In the genomic region with DNA sequence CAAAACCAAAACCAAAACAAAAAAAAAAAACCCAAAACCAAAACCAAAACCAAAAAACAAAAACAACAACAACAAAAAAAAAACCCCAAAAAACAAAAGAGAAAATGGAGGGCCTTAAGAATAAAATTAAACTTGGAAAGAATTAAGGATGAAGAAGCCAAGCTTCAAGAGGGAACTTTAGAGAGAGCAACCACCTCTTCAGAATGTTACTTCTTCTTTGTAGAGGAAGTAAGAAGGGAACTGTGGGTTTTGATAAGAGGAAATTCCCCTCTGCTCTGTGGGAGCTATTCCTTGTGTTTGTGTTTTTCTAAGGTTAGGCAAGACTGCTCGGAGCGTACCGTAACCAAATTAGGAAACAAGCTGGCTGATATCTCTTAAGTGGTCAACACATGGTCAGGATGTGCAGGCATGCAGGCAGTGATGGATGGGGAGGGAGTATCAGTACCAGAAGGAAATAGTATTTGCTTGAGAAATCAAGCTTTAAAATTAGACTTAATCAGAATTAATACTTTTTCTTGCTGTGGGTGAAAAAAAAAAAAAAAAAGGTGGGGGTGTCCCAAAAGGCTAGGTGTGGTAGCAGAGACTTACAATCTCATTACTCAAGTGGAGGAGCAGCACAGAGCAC, we compare ENCODE assay signal across 8 mouse cellular contexts. TPM values are rescaled to one million over a fixed set of nuclear protein-coding genes. Genes with fewer than 3 reads are reported as not detected.
DNase-seq lines count a peak whose midpoint lies in the region; ATAC-seq and TF ChIP-seq lines count a peak whose summit lies in the region.

No protein-coding gene starts in this region.

- no peak overlapping the region for H3K4me3 ChIP-seq in C2C12 (ENCODE audit: insufficient read depth, poor library complexity, severe bottlenecking)
- H3K4me3 ChIP-seq in lung, embryonic 15.5 days = no peak overlapping the region
- no peak overlapping the region for H3K4me3 ChIP-seq in midbrain, embryonic 16.5 days (ENCODE audit: low read depth, low read length)

- H3ac ChIP-seq in C2C12 (ENCODE audit: control insufficient read depth, insufficient read length, low read depth) = no peak overlapping the region

- H3K36me3 ChIP-seq in C2C12 (ENCODE audit: control insufficient read depth, insufficient read depth) = peaks cover 16% of the 10 kb centered on the region
- H3K36me3 ChIP-seq in lung, embryonic 15.5 days = peaks cover 14% of the 10 kb centered on the region
- H3K36me3 ChIP-seq in midbrain, embryonic 16.5 days (ENCODE audit: control insufficient read depth, insufficient read depth, low read length) = no peaks in the 10 kb centered on the region

- no peak for TF ChIP-seq CTCF in C2C12 (IDR thresholded peaks at IDR 0.05; ENCODE audit: control insufficient read depth, insufficient read depth, insufficient read length)

- H3K9me3 ChIP-seq in lung, embryonic 15.5 days = no peaks in the 10 kb centered on the region
- no peaks in the 10 kb centered on the region for H3K9me3 ChIP-seq in midbrain, embryonic 16.5 days (replicated peaks; ENCODE audit: control insufficient read depth, low read length, poor library complexity, severe bottlenecking)

- WGBS in lung, embryonic 15.5 days = 31% methylated on average over 3 of the region's 3 CpGs
- WGBS in midbrain, embryonic 16.5 days = 89% methylated on average over 3 of the region's 3 CpGs

- 0 out of 2 replicates have a peak, but pooled peaks have one; percentile 15 for ATAC-seq in lung, embryonic 15.5 days (ENCODE audit: borderline replicate concordance, extremely low read depth, low FRiP score, low TSS enrichment)
- ATAC-seq in midbrain, embryonic 16.5 days = no peak

- no peaks in the 10 kb centered on the region for H3K79me3 ChIP-seq in C2C12 (ENCODE audit: low read depth)

- H3K27me3 ChIP-seq in C2C12 (ENCODE audit: control insufficient read depth, insufficient read depth, insufficient read length) = no peaks in the 10 kb centered on the region
- no peaks in the 10 kb centered on the region for H3K27me3 ChIP-seq in lung, embryonic 15.5 days
- no peaks in the 10 kb centered on the region for H3K27me3 ChIP-seq in midbrain, embryonic 16.5 days (ENCODE audit: control insufficient read depth, insufficient read depth, low read depth, low read length)

- no peak overlapping the region for H3K9ac ChIP-seq in lung, embryonic 15.5 days
- H3K9ac ChIP-seq in midbrain, embryonic 16.5 days (ENCODE audit: low read depth, low read length) = no peak overlapping the region

- no peaks in the 10 kb centered on the region for H3K79me2 ChIP-seq in C2C12 (ENCODE audit: control insufficient read depth, insufficient read depth)

- H3K4me1 ChIP-seq in lung, embryonic 15.5 days = peaks cover 37% of the 10 kb centered on the region
- H3K4me1 ChIP-seq in midbrain, embryonic 16.5 days (ENCODE audit: control insufficient read depth, insufficient read depth, low read length) = peaks cover 17% of the 10 kb centered on the region

- no peak overlapping the region for H3K4me2 ChIP-seq in lung, embryonic 15.5 days
- no peak overlapping the region for H3K4me2 ChIP-seq in midbrain, embryonic 16.5 days (ENCODE audit: low read length)

- DNase-seq in 3T3-L1 (ENCODE audit: low read depth, low spot score) = peak; percentile 72
- peak; percentile 53 for DNase-seq in induced T-regulatory cell, adult 2 months (ENCODE audit: low read depth)
- DNase-seq in cerebellum, postnatal 14 days = no peak
- DNase-seq in right cerebral cortex, postnatal 36 days (ENCODE audit: low spot score in 2 of 2) = no peak
- no peak for DNase-seq in right cerebral cortex, postnatal 10 days (ENCODE audit: low spot score in 2 of 2)

- peak overlapping the region; percentile 81 for H3K27ac ChIP-seq in lung, embryonic 15.5 days
- no peak overlapping the region for H3K27ac ChIP-seq in midbrain, embryonic 16.5 days (ENCODE audit: low read length)

TF ChIP-seq in C2C12, 6 proteins besides CTCF, POLR2A, EP300 and RAD21:
- no peak for TF ChIP-seq USF1 (IDR thresholded peaks at IDR 0.05; ENCODE audit: low read depth)
- TF ChIP-seq CEBPB (IDR thresholded peaks at IDR 0.05; ENCODE audit: low read depth) = peak; percentile 19

RNA-seq across cellular contexts. Expression of a gene that starts 57.2 kb away (rescaled TPM):
- polyA plus RNA-seq in C2C12 (2012; fragmentation: generic; extraction: Trizol) = 12.2 TPM
- 33.5 and 37.6 TPM in 2 replicates for polyA plus RNA-seq in lung, embryonic 15.5 days (2015; fragmentation: Nextera tagmentation; extraction: Ambion mirVana)
- polyA plus RNA-seq in midbrain, embryonic 16.5 days (2015; fragmentation: Nextera tagmentation; extraction: Ambion mirVana) = 28.9 and 34.4 TPM in 2 replicates

Comparison
In these comparisons a context has a peak if more than half of its experiments do, and no peak if none do; other contexts are left out.
1. DNase-seq: peak in 3T3-L1 (single experiment) and induced T-regulatory cell, adult 2 months (single experiment); none in cerebellum, postnatal 14 days (0 of 2), right cerebral cortex, postnatal 36 days (0 of 2) and right cerebral cortex, postnatal 10 days (0 of 2).